Comparison of ENCODE assay signal across 7 mouse cellular contexts in genomic region chr8:57510791-57511315, GRCm38 (mm10). TPM values are rescaled to one million over a fixed set of nuclear protein-coding genes. Genes with fewer than 3 reads are reported as not detected.
DNase-seq lines count a peak whose midpoint lies in the region; ATAC-seq and TF ChIP-seq lines count a peak whose summit lies in the region.

No protein-coding gene starts in this region.

- no peak for TF ChIP-seq CTCF in testis, adult 2 months (IDR thresholded peaks at IDR 0.05; ENCODE audit: control insufficient read depth, insufficient read depth, insufficient replicate concordance, low read depth, low read length)
- TF ChIP-seq CTCF in stomach, postnatal 0 days (IDR thresholded peaks at IDR 0.05; ENCODE audit: low read depth): no peak

- no peak; the same call in 1 of the 2 replicates for TF ChIP-seq POLR2A in testis, adult 2 months (IDR thresholded peaks at IDR 0.05; ENCODE audit: control insufficient read depth, low read depth, low read length)

- no peak; the same call in 1 of the 2 replicates for ATAC-seq in forebrain, embryonic 11.5 days (replicated peaks; ENCODE audit: low FRiP score)
- ATAC-seq in liver, embryonic 11.5 days (replicated peaks; ENCODE audit: low FRiP score): no peak
- no peak for ATAC-seq in stomach, postnatal 0 days (ENCODE audit: low FRiP score, low TSS enrichment)

- no peak for DNase-seq in testis, postnatal 10 days (ENCODE audit: low spot score)
- DNase-seq in forebrain, embryonic 11.5 days (ENCODE audit: low spot score): no peak
- DNase-seq in liver, embryonic 11.5 days (ENCODE audit: low spot score): no peak
- DNase-seq in stomach, postnatal 0 days (ENCODE audit: low spot score): no peak
- no peak for DNase-seq in left cerebral cortex, postnatal 25 days (ENCODE audit: low spot score in 2 of 2)
- no peak for DNase-seq in gastrocnemius, postnatal 36 days

- H3K4me2 ChIP-seq in forebrain, embryonic 11.5 days (ENCODE audit: low read depth, low read length, severe bottlenecking): peak overlapping the region; percentile 84
- peak overlapping the region; percentile 87 for H3K4me2 ChIP-seq in liver, embryonic 11.5 days
- peak overlapping the region; percentile 99 for H3K4me2 ChIP-seq in stomach, postnatal 0 days (replicated peaks; ENCODE audit: low read depth)

- peak overlapping the region; percentile 97 for H3K27ac ChIP-seq in testis, adult 2 months (ENCODE audit: control insufficient read depth, insufficient read depth, low read depth, low read length)
- H3K27ac ChIP-seq in forebrain, embryonic 11.5 days (ENCODE audit: low read depth, low read length): peak overlapping the region; percentile 81
- H3K27ac ChIP-seq in liver, embryonic 11.5 days (ENCODE audit: low read depth, low read length): peak overlapping the region; percentile 85
- H3K27ac ChIP-seq in stomach, postnatal 0 days (replicated peaks): peak overlapping the region; percentile 80

- intact Hi-C loops in left cerebral cortex, postnatal 25 days (cut with DNase I): loop anchor here (1.0 to 5.0 kb wide), 2 partner anchors 24 to 79 kb away; partner anchors contain the start of gene Sap30
- intact Hi-C loops in gastrocnemius, postnatal 36 days (cut with DNase I): loop anchor here (5.0 kb wide), 1 partner anchor 84 kb away; no protein-coding TSS in a partner anchor

- TF ChIP-seq EP300 in stomach, postnatal 0 days (optimal IDR thresholded peaks at IDR 0.05): no peak

- WGBS in forebrain, embryonic 11.5 days: 2% methylated on average over 30 of the region's 31 CpGs
- 2% methylated on average over 31 of the region's 31 CpGs for WGBS in liver, embryonic 11.5 days
- whole genome bisulfite sequencing in stomach, postnatal 0 days: 2% methylated on average over 31 of the region's 31 CpGs

- no peaks in the 10 kb centered on the region for H3K4me1 ChIP-seq in testis, adult 2 months (ENCODE audit: control insufficient read depth, insufficient read depth, low read length)
- H3K4me1 ChIP-seq in forebrain, embryonic 11.5 days (replicated peaks; ENCODE audit: control insufficient read depth, insufficient read depth, low read length): peaks cover 3% of the 10 kb centered on the region; the same call in 1 of the 2 replicates
- H3K4me1 ChIP-seq in liver, embryonic 11.5 days (replicated peaks; ENCODE audit: control insufficient read depth, insufficient read depth, low read length): peaks cover 3% of the 10 kb centered on the region; the same call in 1 of the 2 replicates
- H3K4me1 ChIP-seq in stomach, postnatal 0 days (replicated peaks; ENCODE audit: control insufficient read depth, insufficient read depth): no peaks in the 10 kb centered on the region

- no peaks in the 10 kb centered on the region for H3K9me3 ChIP-seq in forebrain, embryonic 11.5 days (ENCODE audit: control insufficient read depth, low read length)
- H3K9me3 ChIP-seq in liver, embryonic 11.5 days (ENCODE audit: control insufficient read depth, low read length): no peaks in the 10 kb centered on the region; the same call in 1 of the 2 replicates
- H3K9me3 ChIP-seq in stomach, postnatal 0 days (ENCODE audit: control insufficient read depth, low read length): no peaks in the 10 kb centered on the region

- H3K27me3 ChIP-seq in testis, adult 2 months (ENCODE audit: control insufficient read depth, insufficient read depth, low read length): no peaks in the 10 kb centered on the region
- no peaks in the 10 kb centered on the region for H3K27me3 ChIP-seq in forebrain, embryonic 11.5 days (ENCODE audit: control insufficient read depth, insufficient read depth, low read length)
- no peaks in the 10 kb centered on the region for H3K27me3 ChIP-seq in liver, embryonic 11.5 days (replicated peaks; ENCODE audit: control insufficient read depth, insufficient read depth, low read length)
- no peaks in the 10 kb centered on the region for H3K27me3 ChIP-seq in stomach, postnatal 0 days (ENCODE audit: control insufficient read depth, insufficient read depth, low read length)

- H3K9ac ChIP-seq in forebrain, embryonic 11.5 days (ENCODE audit: low read length): peak overlapping the region; percentile 91
- H3K9ac ChIP-seq in liver, embryonic 11.5 days (ENCODE audit: low read depth, low read length): peak overlapping the region; percentile 89
- H3K9ac ChIP-seq in stomach, postnatal 0 days (ENCODE audit: low read length): peak overlapping the region; percentile 80

- no peaks in the 10 kb centered on the region for H3K36me3 ChIP-seq in testis, adult 2 months (ENCODE audit: control insufficient read depth, insufficient read depth, low read length)
- peaks cover 2% of the 10 kb centered on the region; the same call in 1 of the 2 replicates for H3K36me3 ChIP-seq in forebrain, embryonic 11.5 days (ENCODE audit: control insufficient read depth, insufficient read depth, low read length)
- peaks cover 15% of the 10 kb centered on the region for H3K36me3 ChIP-seq in liver, embryonic 11.5 days (ENCODE audit: control insufficient read depth, insufficient read depth, low read length)
- no peaks in the 10 kb centered on the region for H3K36me3 ChIP-seq in stomach, postnatal 0 days (ENCODE audit: control insufficient read depth, insufficient read depth, low read length)

- peak overlapping the region; percentile 98 for H3K4me3 ChIP-seq in testis, adult 2 months (ENCODE audit: control insufficient read depth, low read depth, low read length)
- peak overlapping the region; percentile 98 for H3K4me3 ChIP-seq in forebrain, embryonic 11.5 days (ENCODE audit: low read depth, low read length)
- H3K4me3 ChIP-seq in liver, embryonic 11.5 days (ENCODE audit: low read depth, low read length): peak overlapping the region; percentile 96
- H3K4me3 ChIP-seq in stomach, postnatal 0 days (ENCODE audit: low read depth, low read length): peak overlapping the region; percentile 68

RNA-seq across cellular contexts. Expression of gene Hmgb2, which starts 0.9 kb away (rescaled TPM):
- 16.3 and 22.0 TPM in 2 replicates for polyA plus RNA-seq in testis, adult 2 months (2012; rRNA removed)
- polyA plus RNA-seq in forebrain, embryonic 11.5 days (2014; fragmentation: Nextera tagmentation; extraction: Ambion mirVana): 626 and 749 TPM in 2 replicates
- polyA plus RNA-seq in liver, embryonic 11.5 days (2014; fragmentation: Nextera tagmentation; extraction: Ambion mirVana): 539 and 542 TPM in 2 replicates
- 158 and 220 TPM in 2 replicates for polyA plus RNA-seq in stomach, postnatal 0 days (2015; fragmentation: Nextera tagmentation; extraction: Ambion mirVana)
- total RNA-seq in left cerebral cortex, postnatal 25 days (2021): 1 to 10 TPM; 2.4 to 5.5 TPM
- 1 to 10 TPM; 5.0 to 7.4 TPM for total RNA-seq in gastrocnemius, postnatal 36 days (2021)

RNA-seq across cellular contexts. Expression of gene Sap30, which starts 23.2 kb away (rescaled TPM):
- polyA plus RNA-seq in testis, adult 2 months (2012; rRNA removed): 10.5 and 12.9 TPM in 2 replicates
- polyA plus RNA-seq in forebrain, embryonic 11.5 days (2014; fragmentation: Nextera tagmentation; extraction: Ambion mirVana): 131 and 140 TPM in 2 replicates
- polyA plus RNA-seq in liver, embryonic 11.5 days (2014; fragmentation: Nextera tagmentation; extraction: Ambion mirVana): 42.9 and 45.7 TPM in 2 replicates
- 23.8 and 28.6 TPM in 2 replicates for polyA plus RNA-seq in stomach, postnatal 0 days (2015; fragmentation: Nextera tagmentation; extraction: Ambion mirVana)
- 1 to 10 TPM; 8.3 to 8.6 TPM for total RNA-seq in left cerebral cortex, postnatal 25 days (2021)
- total RNA-seq in gastrocnemius, postnatal 36 days (2021): 10 to 100 TPM; 11.7 to 14.2 TPM

RNA-seq across cellular contexts. Expression of gene Scrg1, which starts 55.1 kb away (rescaled TPM):
- not detected in 2 replicates for polyA plus RNA-seq in testis, adult 2 months (2012; rRNA removed)
- not detected in 2 replicates for polyA plus RNA-seq in forebrain, embryonic 11.5 days (2014; fragmentation: Nextera tagmentation; extraction: Ambion mirVana)
- not detected in 2 replicates for polyA plus RNA-seq in liver, embryonic 11.5 days (2014; fragmentation: Nextera tagmentation; extraction: Ambion mirVana)
- polyA plus RNA-seq in stomach, postnatal 0 days (2015; fragmentation: Nextera tagmentation; extraction: Ambion mirVana): 0.65 and 0.98 TPM in 2 replicates
- total RNA-seq in left cerebral cortex, postnatal 25 days (2021): 10 to 100 TPM; 44.5 to 54.1 TPM
- total RNA-seq in gastrocnemius, postnatal 36 days (2021): not detected
